Mouse (Mus musculus): Measurements from ENCODE around the gene BC035044. TPM values are rescaled to one million over a fixed set of nuclear protein-coding genes. Genes with fewer than 3 reads are reported as not detected.
"Not testable (repeated sequence)": the region's sequence is repeated elsewhere in the genome, so short reads cannot be mapped to it uniquely, and the experiment has no call there.

BC035044 gene
- 0.79 and 1.2 TPM in 2 replicates for polyA plus RNA-seq (2016; fragmentation: Nextera tagmentation; extraction: Ambion mirVana)

GRCm38 (mm10) chr6:128890948-128891355 lies at the start of gene BC035044:
Gene BC035044, minus strand, starts transcription at chr6:128891126.
- Histone ChIP-seq H3K36me3 (no peaks in the 10 kb centered on the region), H3K4me3 (no peak within 1 kb of the TSS), H3K27ac (no peak within 1 kb of the TSS), H3K27me3 (no peaks in the 10 kb centered on the region), H3K4me2 (replicated peaks) (no peak within 1 kb of the TSS), H3K9ac (no peak within 1 kb of the TSS), H3K9me3 (no peaks in the 10 kb centered on the region), H3K4me1 (no peaks in the 10 kb centered on the region)
- WGBS = 52% methylated on average over 2 of the region's 2 CpGs
- ATAC-seq (ENCODE audit: insufficient number of reproducible peaks, insufficient read depth, low FRiP score, low TSS enrichment) = no peak

GRCm38 (mm10) chr6:128935889-128936665 lies 45.2 kb upstream of the BC035044 start:
- not testable (repeated sequence) for H3K9ac ChIP-seq, H3K27ac ChIP-seq

GRCm38 (mm10) chr6:128934081-128934480 lies 43.2 kb upstream of the BC035044 start, which contains the start of gene Clec2g:
Gene Clec2g, plus strand, starts transcription at chr6:128934381.
- H3K27me3 ChIP-seq; H3K4me1 ChIP-seq; ATAC-seq (ENCODE audit: insufficient number of reproducible peaks, insufficient read depth, low FRiP score, low TSS enrichment); H3K9ac ChIP-seq; H3K36me3 ChIP-seq; H3K4me2 ChIP-seq (replicated peaks); H3K9me3 ChIP-seq; H3K4me3 ChIP-seq: not testable (repeated sequence)
- 91% methylated on average over 4 of the region's 4 CpGs for WGBS
- peak within 1 kb of the TSS; percentile 37; the same call in 1 of the 2 replicates for H3K27ac ChIP-seq

More at GRCm38 (mm10) chr6:128935889-128936665, 45.2 kb upstream of the BC035044 start:
- WGBS = 94% methylated on average over 5 of the region's 13 CpGs
- not testable (repeated sequence) for H3K27me3 ChIP-seq; ATAC-seq (ENCODE audit: insufficient number of reproducible peaks, insufficient read depth, low FRiP score, low TSS enrichment); H3K36me3 ChIP-seq; H3K4me3 ChIP-seq; H3K9me3 ChIP-seq; H3K4me2 ChIP-seq (replicated peaks); H3K4me1 ChIP-seq

- Histone ChIP-seq H3K36me3 (no peaks in the 10 kb centered on the region), H3K9ac (no peak overlapping the region), H3K4me2 (replicated peaks) (no peak overlapping the region), H3K27me3 (no peaks in the 10 kb centered on the region), H3K4me1 (no peaks in the 10 kb centered on the region), H3K4me3 (no peak overlapping the region), H3K9me3 (no peaks in the 10 kb centered on the region), H3K27ac (peak overlapping the region; percentile 37; the same call in 1 of the 2 replicates)
- WGBS = 14% methylated on average over 2 of the region's 2 CpGs
- ATAC-seq (ENCODE audit: insufficient number of reproducible peaks, insufficient read depth, low FRiP score, low TSS enrichment) = no peak
These were observed 42.1 kb upstream of the BC035044 start for GRCm38 (mm10) chr6:128933050-128933449.

- H3K36me3 ChIP-seq = no peaks in the 10 kb centered on the region
- WGBS = 86% methylated on average over 2 of the region's 2 CpGs
These were observed 26.4 kb upstream of the BC035044 start for GRCm38 (mm10) chr6:128917322-128917721.

GRCm38 (mm10) chr6:128913598-128914254 lies 22.8 kb upstream of the BC035044 start:
- H3K4me3 ChIP-seq = no peak overlapping the region
- 82% methylated on average over 2 of the region's 2 CpGs for WGBS
- H3K9ac ChIP-seq = no peak overlapping the region
- H3K4me2 ChIP-seq (replicated peaks) = no peak overlapping the region
- no peaks in the 10 kb centered on the region for H3K4me1 ChIP-seq
- no peak for ATAC-seq (ENCODE audit: insufficient number of reproducible peaks, insufficient read depth, low FRiP score, low TSS enrichment)
- no peak overlapping the region for H3K27ac ChIP-seq
- no peaks in the 10 kb centered on the region for H3K9me3 ChIP-seq
- no peaks in the 10 kb centered on the region for H3K27me3 ChIP-seq
- H3K36me3 ChIP-seq = no peaks in the 10 kb centered on the region

More at GRCm38 (mm10) chr6:128917322-128917721, 26.4 kb upstream of the BC035044 start:
- Histone ChIP-seq H3K4me1 (no peaks in the 10 kb centered on the region), H3K4me3 (no peak overlapping the region), H3K4me2 (replicated peaks) (no peak overlapping the region), H3K9me3 (no peaks in the 10 kb centered on the region), H3K9ac (no peak overlapping the region), H3K27me3 (no peaks in the 10 kb centered on the region), H3K27ac (no peak overlapping the region)
- ATAC-seq (ENCODE audit: insufficient number of reproducible peaks, insufficient read depth, low FRiP score, low TSS enrichment) = no peak

GRCm38 (mm10) chr6:128900796-128901552 lies 10.0 kb upstream of the BC035044 start:
- not testable (repeated sequence) for H3K9me3 ChIP-seq; H3K27ac ChIP-seq; H3K36me3 ChIP-seq; H3K4me1 ChIP-seq; ATAC-seq (ENCODE audit: insufficient number of reproducible peaks, insufficient read depth, low FRiP score, low TSS enrichment); H3K4me3 ChIP-seq; H3K27me3 ChIP-seq; H3K4me2 ChIP-seq (replicated peaks); H3K9ac ChIP-seq
- 85% methylated on average over 6 of the region's 6 CpGs for WGBS

- Histone ChIP-seq H3K27me3 (no peaks in the 10 kb centered on the region), H3K9ac (no peak overlapping the region), H3K4me1 (no peaks in the 10 kb centered on the region), H3K9me3 (no peaks in the 10 kb centered on the region), H3K4me3 (no peak overlapping the region), H3K4me2 (replicated peaks) (no peak overlapping the region), H3K36me3 (no peaks in the 10 kb centered on the region), H3K27ac (no peak overlapping the region)
- no peak for ATAC-seq (ENCODE audit: insufficient number of reproducible peaks, insufficient read depth, low FRiP score, low TSS enrichment)
- 85% methylated on average over 2 of the region's 2 CpGs for WGBS
These were observed 9.1 kb upstream of the BC035044 start for GRCm38 (mm10) chr6:128900044-128900443.

GRCm38 (mm10) chr6:128895404-128896001 lies 4.6 kb upstream of the BC035044 start:
- no peak overlapping the region for H3K27ac ChIP-seq

GRCm38 (mm10) chr6:128888834-128889233 lies 2.1 kb downstream of the BC035044 start:
- Histone ChIP-seq H3K4me2 (replicated peaks) (no peak overlapping the region), H3K4me1 (no peaks in the 10 kb centered on the region), H3K36me3 (no peaks in the 10 kb centered on the region), H3K27ac (no peak overlapping the region), H3K4me3 (no peak overlapping the region), H3K9me3 (no peaks in the 10 kb centered on the region), H3K27me3 (no peaks in the 10 kb centered on the region), H3K9ac (no peak overlapping the region)
- 72% methylated on average over 5 of the region's 5 CpGs for WGBS
- no peak for ATAC-seq (ENCODE audit: insufficient number of reproducible peaks, insufficient read depth, low FRiP score, low TSS enrichment)

More at GRCm38 (mm10) chr6:128895404-128896001, 4.6 kb upstream of the BC035044 start:
- no peak overlapping the region for H3K9ac ChIP-seq
- H3K36me3 ChIP-seq = no peaks in the 10 kb centered on the region
- no peak overlapping the region for H3K4me2 ChIP-seq (replicated peaks)
- H3K9me3 ChIP-seq = no peaks in the 10 kb centered on the region
- no peak for ATAC-seq (ENCODE audit: insufficient number of reproducible peaks, insufficient read depth, low FRiP score, low TSS enrichment)
- no peak overlapping the region for H3K4me3 ChIP-seq
- no peaks in the 10 kb centered on the region for H3K27me3 ChIP-seq
- H3K4me1 ChIP-seq = no peaks in the 10 kb centered on the region
- 82% methylated on average over 3 of the region's 3 CpGs for WGBS

- 87% methylated on average over 6 of the region's 6 CpGs for WGBS
- H3K27ac ChIP-seq; H3K27me3 ChIP-seq; H3K4me2 ChIP-seq (replicated peaks); H3K9me3 ChIP-seq; H3K4me1 ChIP-seq; ATAC-seq (ENCODE audit: insufficient number of reproducible peaks, insufficient read depth, low FRiP score, low TSS enrichment); H3K4me3 ChIP-seq; H3K9ac ChIP-seq; H3K36me3 ChIP-seq: not testable (repeated sequence)
These were observed 3.7 kb downstream of the BC035044 start, which contains the start of gene Clec2i for GRCm38 (mm10) chr6:128887091-128887790. Gene Clec2i, plus strand, starts transcription at chr6:128887588.
